Mouse (Mus musculus) MEL (cell line): Measurements from ENCODE around the gene Igfbp2. TPM values are rescaled to one million over a fixed set of nuclear protein-coding genes. Genes with fewer than 3 reads are reported as not detected.

ENCODE experiments used
- DNase-seq: peaks from one replicate; pipeline ENCODE4 v3.0.0; 2011; ENCODE audit warnings: low read depth, low spot score
- H3K27ac ChIP-seq: 2 replicates; pipeline ENCODE4 v1.5.1; 2012; ENCODE audit warnings: low read depth, mild to moderate bottlenecking, control low read depth, low read length, moderate library complexity; ENCODE audit not compliant: control insufficient read depth
- H3K27me3 ChIP-seq, 2 experiments: fragments of 150-350 bp in 1 of 2; sonication (generic) in 1 of 2; 2 replicates each; pipeline ENCODE4 v1.6.1; 2012; ENCODE audit warnings: low read length in 2 of 2, mild to moderate bottlenecking in 2 of 2, improper control_type of control experiment in 1 of 2, moderate library complexity in 1 of 2; ENCODE audit not compliant: insufficient read depth in 2 of 2, control insufficient read depth in 1 of 2
- H3K36me3 ChIP-seq, 2 experiments: 2 replicates each; pipeline ENCODE4 v1.6.1; 2012 to 2014; ENCODE audit warnings: low read length in 2 of 2, improper control_type of control experiment in 1 of 2, inconsistent platforms in 1 of 2, mild to moderate bottlenecking in 1 of 2; ENCODE audit not compliant: insufficient read depth in 2 of 2, control insufficient read depth in 1 of 2
- H3K4me1 ChIP-seq, 2 experiments: fragments of 150-350 bp in 1 of 2; sonication (generic) in 1 of 2; 2 replicates each; pipeline ENCODE4 v1.6.1; 2012; ENCODE audit warnings: low read length in 2 of 2, improper control_type of control experiment in 1 of 2, mild to moderate bottlenecking in 1 of 2; ENCODE audit not compliant: insufficient read depth in 2 of 2, control insufficient read depth in 1 of 2
- H3K4me3 ChIP-seq, 2 experiments: fragments of 150-350 bp in 1 of 2; sonication (generic) in 1 of 2; 2 replicates each; pipeline ENCODE4 v1.5.1; 2012; ENCODE audit warnings: low read depth in 2 of 2, low read length in 2 of 2, mild to moderate bottlenecking in 2 of 2, moderate library complexity in 2 of 2, control low read depth in 1 of 2, improper control_type of control experiment in 1 of 2; ENCODE audit not compliant: control insufficient read depth in 1 of 2, insufficient read depth in 1 of 2
- H3K79me2 ChIP-seq: 2 replicates; pipeline ENCODE4 v1.6.1; 2012; ENCODE audit warnings: mild to moderate bottlenecking, low read length, moderate library complexity; ENCODE audit not compliant: control insufficient read depth, poor library complexity, insufficient read depth
- H3K9ac ChIP-seq: 2 replicates; pipeline ENCODE4 v1.6.1; 2012; ENCODE audit warnings: low read depth, mild to moderate bottlenecking, control low read depth, low read length, moderate library complexity; ENCODE audit not compliant: control insufficient read depth, poor library complexity, severe bottlenecking
- H3K9me3 ChIP-seq: fragments of 150-350 bp; sonication (generic); replicated peaks from 2 replicates; pipeline ENCODE4 v1.6.1; 2012; ENCODE audit warnings: mild to moderate bottlenecking, low read length, improper control_type of control experiment, moderate library complexity; ENCODE audit not compliant: insufficient read depth
- BHLHE40 ChIP-seq: IDR thresholded peaks from 2 replicates; pipeline ENCODE4 v1.6.1; 2012; ENCODE audit warnings: low read depth, mild to moderate bottlenecking, inconsistent platforms, low read length, improper control_type of control experiment, borderline replicate concordance
- CHD2 ChIP-seq: IDR thresholded peaks from 2 replicates; pipeline ENCODE4 v1.6.1; 2011; ENCODE audit warnings: low read length, improper control_type of control experiment
- CTCF ChIP-seq, 3 experiments: IDR thresholded peaks in 2 of 3; conservative IDR thresholded peaks in 1 of 3; 2 replicates each; pipeline ENCODE4 v1.5.1; 2011 to 2012; ENCODE audit warnings: low read length in 3 of 3, low read depth in 2 of 3, mild to moderate bottlenecking in 2 of 3, improper control_type of control experiment in 1 of 3, inconsistent platforms in 1 of 3, mixed read lengths in 1 of 3, moderate library complexity in 1 of 3; ENCODE audit not compliant: control insufficient read depth in 1 of 3, insufficient read depth in 1 of 3, poor library complexity in 1 of 3, severe bottlenecking in 1 of 3
- ELF1 ChIP-seq: IDR thresholded peaks from 2 replicates; pipeline ENCODE4 v1.6.1; 2014; ENCODE audit warnings: low read depth, mild to moderate bottlenecking, inconsistent platforms, low read length, improper control_type of control experiment, moderate library complexity
- EP300 ChIP-seq, 2 experiments: IDR thresholded peaks; 2 replicates each; pipeline ENCODE4 v1.6.1; 2011; ENCODE audit warnings: improper control_type of control experiment in 2 of 2, low read length in 2 of 2, low read depth in 1 of 2, mild to moderate bottlenecking in 1 of 2
- ETS1 ChIP-seq: IDR thresholded peaks from 2 replicates; pipeline ENCODE4 v1.6.1; 2012; ENCODE audit warnings: low read depth, mild to moderate bottlenecking, inconsistent platforms, low read length, improper control_type of control experiment, moderate library complexity
- KAT2A ChIP-seq: conservative IDR thresholded peaks from 2 replicates; pipeline ENCODE4 v1.6.1; 2012; ENCODE audit warnings: low read depth, low read length, improper control_type of control experiment, inconsistent platforms
- MXI1 ChIP-seq: IDR thresholded peaks from 2 replicates; pipeline ENCODE4 v1.6.1; 2011; ENCODE audit warnings: mild to moderate bottlenecking, low read depth, low read length, improper control_type of control experiment
- MYB ChIP-seq: IDR thresholded peaks from 2 replicates; pipeline ENCODE4 v1.6.1; 2011; ENCODE audit warnings: mild to moderate bottlenecking, low read depth, low read length, improper control_type of control experiment
- MYC ChIP-seq: IDR thresholded peaks from 2 replicates; pipeline ENCODE4 v1.6.1; 2011; ENCODE audit warnings: low read depth, mild to moderate bottlenecking, low read length, improper control_type of control experiment, moderate library complexity
- NELFE ChIP-seq: IDR thresholded peaks from 2 replicates; pipeline ENCODE4 v1.6.1; 2011; ENCODE audit warnings: low read depth, low read length, improper control_type of control experiment
- NRF1 ChIP-seq: IDR thresholded peaks from 2 replicates; pipeline ENCODE4 v1.6.1; 2014; ENCODE audit warnings: low read depth, mild to moderate bottlenecking, inconsistent platforms, low read length, improper control_type of control experiment, moderate library complexity; ENCODE audit not compliant: poor library complexity, insufficient read depth, severe bottlenecking
- POLR2AphosphoS2 ChIP-seq: IDR thresholded peaks from 2 replicates; pipeline ENCODE4 v1.6.1; 2011; ENCODE audit warnings: low read length, improper control_type of control experiment
- POLR2AphosphoS5 ChIP-seq: IDR thresholded peaks from 2 replicates; pipeline ENCODE4 v1.6.1; 2012; ENCODE audit warnings: low read depth, borderline replicate concordance, mild to moderate bottlenecking, inconsistent platforms, low read length, moderate library complexity, mixed read lengths
- RAD21 ChIP-seq: IDR thresholded peaks from 2 replicates; pipeline ENCODE4 v1.6.1; 2011; ENCODE audit warnings: mild to moderate bottlenecking, low read depth, low read length, improper control_type of control experiment
- RCOR1 ChIP-seq: IDR thresholded peaks from 2 replicates; pipeline ENCODE4 v1.6.1; 2012; ENCODE audit warnings: low read depth, mild to moderate bottlenecking, inconsistent platforms, low read length, improper control_type of control experiment
- SMC3 ChIP-seq: IDR thresholded peaks from 2 replicates; pipeline ENCODE4 v1.6.1; 2011; ENCODE audit warnings: low read depth, low read length, improper control_type of control experiment
- TAL1 ChIP-seq: IDR thresholded peaks from 2 replicates; pipeline ENCODE4 v1.6.1; 2012; ENCODE audit warnings: mild to moderate bottlenecking, inconsistent platforms, low read length, moderate library complexity, mixed read lengths
- UBTF ChIP-seq: IDR thresholded peaks from 2 replicates; pipeline ENCODE4 v1.6.1; 2012; ENCODE audit warnings: low read depth, mild to moderate bottlenecking, inconsistent platforms, low read length, improper control_type of control experiment, moderate library complexity, borderline replicate concordance; ENCODE audit not compliant: insufficient read depth
- USF1 ChIP-seq: IDR thresholded peaks from 2 replicates; pipeline ENCODE4 v1.6.1; 2014; ENCODE audit warnings: low read depth, mild to moderate bottlenecking, inconsistent platforms, low read length, improper control_type of control experiment, moderate library complexity
- USF2 ChIP-seq, 2 experiments: IDR thresholded peaks; 2 replicates each; pipeline ENCODE4 v1.6.1; 2011 to 2012; ENCODE audit warnings: improper control_type of control experiment in 2 of 2, low read length in 2 of 2, borderline replicate concordance in 1 of 2, inconsistent platforms in 1 of 2, low read depth in 1 of 2, mild to moderate bottlenecking in 1 of 2; ENCODE audit not compliant: insufficient read depth in 1 of 2
- ZC3H11A ChIP-seq: IDR thresholded peaks from 2 replicates; pipeline ENCODE4 v1.6.1; 2012; ENCODE audit warnings: low read depth, mild to moderate bottlenecking, inconsistent platforms, low read length, improper control_type of control experiment
- ZKSCAN1 ChIP-seq: IDR thresholded peaks from 2 replicates; pipeline ENCODE4 v1.6.1; 2012; ENCODE audit warnings: low read depth, mild to moderate bottlenecking, inconsistent platforms, low read length, improper control_type of control experiment, moderate library complexity
- ZMIZ1 ChIP-seq: IDR thresholded peaks from 2 replicates; pipeline ENCODE4 v1.6.1; 2012; ENCODE audit warnings: low read depth, mild to moderate bottlenecking, inconsistent platforms, low read length, improper control_type of control experiment, moderate library complexity
- ZNF384 ChIP-seq: IDR thresholded peaks from 2 replicates; pipeline ENCODE4 v1.6.1; 2012; ENCODE audit warnings: low read depth, mild to moderate bottlenecking, inconsistent platforms, low read length, improper control_type of control experiment
- polyA plus RNA-seq, 2 experiments: library from polyadenylated mRNA; stranded (reverse) in 1 of 2; unstranded in 1 of 2; fragments of >175 nt in 1 of 2; fragments of >200 nt in 1 of 2; gene quantifications; 2 replicates each; pipeline versions ENCODE4 v1.2.1 to v1.2.4; 2012; ENCODE audit warnings: low replicate concordance in 2 of 2, low read depth in 1 of 2; ENCODE audit not compliant: insufficient read length in 2 of 2, insufficient read depth in 1 of 2, missing spikeins in 1 of 2
- total RNA-seq: library from RNA; depleted of rRNA; stranded (reverse); fragments of 300-350 nt; gene quantifications from 2 replicates; pipeline ENCODE4 v1.2.3, GENCODE M21; 2012

Igfbp2 gene
- total and polyA plus RNA-seq, 3 experiments: not detected

DNA sequence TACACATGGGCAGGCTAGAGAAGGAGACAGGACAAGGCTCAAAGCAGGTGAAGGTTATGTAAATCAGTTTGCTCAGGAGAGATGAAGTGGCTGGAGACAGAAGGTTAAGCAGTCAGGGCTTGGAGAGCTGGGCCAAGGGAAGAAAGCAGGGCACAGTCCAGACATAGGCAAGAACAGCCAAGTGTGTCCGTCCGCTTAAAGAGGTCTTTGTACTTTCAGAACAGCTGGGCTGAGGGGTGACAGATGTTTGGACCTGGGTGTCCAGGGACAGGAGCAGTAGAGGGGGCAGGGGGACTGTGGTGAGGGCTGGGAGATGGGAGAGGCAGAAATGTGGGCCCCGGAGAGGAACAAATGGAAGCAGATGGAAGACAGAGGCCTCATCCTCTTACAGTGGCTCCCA is 40.0 kb downstream of the Igfbp2 start:
- no peak overlapping the region for H3K9ac ChIP-seq
- peaks cover 0 to 12% of the 10 kb centered on the region in 2 experiments; a peak in 2 of 4 replicates for H3K36me3 ChIP-seq
- H3K4me3 ChIP-seq: no peak overlapping the region
- DNase-seq: no peak
- TF ChIP-seq RCOR1 (no peak), CHD2 (no peak), NELFE (no peak), POLR2AphosphoS5 (no peak), ETS1 (no peak), TAL1 (no peak), NRF1 (no peak), USF2 (IDR thresholded peaks at IDR 0.05; ENCODE audit: borderline replicate concordance in 1 of 2, insufficient read depth in 1 of 2, low read depth in 1 of 2, low read length in 2 of 2) (no peak), MYB (no peak), BHLHE40 (no peak), EP300 (IDR thresholded peaks at IDR 0.05; ENCODE audit: low read depth in 1 of 2, low read length in 2 of 2) (no peak), POLR2AphosphoS2 (no peak), ELF1 (no peak)
- H3K4me1 ChIP-seq: peaks cover 10 to 14% of the 10 kb centered on the region in 2 experiments
- H3K27me3 ChIP-seq: peaks cover 0 to 2% of the 10 kb centered on the region in 2 experiments; a peak in 2 of 4 replicates
- H3K27ac ChIP-seq: no peak overlapping the region
- H3K79me2 ChIP-seq: no peaks in the 10 kb centered on the region
- no peaks in the 10 kb centered on the region for H3K9me3 ChIP-seq

DNA sequence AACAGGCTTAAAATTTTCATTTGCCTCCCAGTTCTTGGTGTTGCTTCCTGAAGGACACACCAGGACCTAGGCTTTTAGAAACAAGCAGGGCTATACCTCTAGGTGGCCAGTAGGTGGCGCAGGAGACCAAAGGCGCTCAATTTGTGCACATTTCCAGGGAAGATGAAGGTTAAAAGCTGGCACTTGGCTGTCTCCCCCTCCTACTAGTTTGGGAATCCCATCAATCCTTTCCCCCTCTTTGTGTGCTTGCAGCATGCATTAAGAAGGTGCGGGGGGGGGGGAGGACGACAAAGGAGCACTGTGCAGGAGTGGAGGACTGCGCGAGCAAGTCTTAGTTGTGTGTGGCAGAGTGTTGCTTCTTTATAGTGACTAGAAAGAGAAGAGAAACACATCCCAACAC is 41.6 kb downstream of the Igfbp2 start:
- Histone ChIP-seq H3K27me3 (peaks cover 0 to 2% of the 10 kb centered on the region in 2 experiments; a peak in 2 of 4 replicates), H3K4me1 (peaks cover 16 to 19% of the 10 kb centered on the region in 2 experiments), H3K79me2 (no peaks in the 10 kb centered on the region), H3K9ac (no peak overlapping the region), H3K36me3 (peaks cover 0 to 18% of the 10 kb centered on the region in 2 experiments; a peak in 2 of 4 replicates), H3K27ac (no peak overlapping the region), H3K9me3 (no peaks in the 10 kb centered on the region), H3K4me3 (no peak overlapping the region)
- peak; percentile 79 for TF ChIP-seq SMC3
- TF ChIP-seq UBTF: no peak
- no peak for TF ChIP-seq KAT2A
- peak; percentile 81 for TF ChIP-seq ZC3H11A
- TF ChIP-seq ZMIZ1: no peak
- no peak for TF ChIP-seq MXI1
- no peak for TF ChIP-seq EP300 (IDR thresholded peaks at IDR 0.05; ENCODE audit: low read depth in 1 of 2, low read length in 2 of 2)
- TF ChIP-seq ZNF384: no peak
- TF ChIP-seq USF1: no peak
- no peak for TF ChIP-seq TAL1
- no peak for TF ChIP-seq CHD2
- no peak for TF ChIP-seq ZKSCAN1
- TF ChIP-seq CTCF (IDR thresholded peaks at IDR 0.05 in 2 of 3, conservative IDR thresholded peaks at IDR 0.05 in 1 of 3; ENCODE audit: control insufficient read depth in 1 of 3, insufficient read depth in 1 of 3, low read depth in 2 of 3, low read length in 3 of 3, poor library complexity in 1 of 3, severe bottlenecking in 1 of 3): peak; percentile 91 to 97 (median 93)
- peak; percentile 89 for TF ChIP-seq RAD21
- no peak for TF ChIP-seq MYC
- TF ChIP-seq ETS1: no peak
- no peak for TF ChIP-seq RCOR1
- peak; percentile 79 for DNase-seq
